Mouse (Mus musculus): ENCODE results near the gene Foxc2.
"Not testable (repeated sequence)": the region's sequence is repeated elsewhere in the genome, so short reads cannot be mapped to it uniquely, and the experiment has no call there.

Foxc2 gene

GRCm38 (mm10) chr8:121134512-121134911, 18.5 kb downstream of the Foxc2 start:
- in situ Hi-C loops (cut with MseI, MboI): no loop called here

GRCm38 (mm10) chr8:121136856-121137255, 20.9 kb downstream of the Foxc2 start:
- in situ Hi-C loops (cut with MseI, MboI): no loop called here

GRCm38 (mm10) chr8:121145457-121146134, 29.6 kb downstream of the Foxc2 start:
- in situ Hi-C loops (cut with MseI, MboI): not testable (repeated sequence)

DNA sequence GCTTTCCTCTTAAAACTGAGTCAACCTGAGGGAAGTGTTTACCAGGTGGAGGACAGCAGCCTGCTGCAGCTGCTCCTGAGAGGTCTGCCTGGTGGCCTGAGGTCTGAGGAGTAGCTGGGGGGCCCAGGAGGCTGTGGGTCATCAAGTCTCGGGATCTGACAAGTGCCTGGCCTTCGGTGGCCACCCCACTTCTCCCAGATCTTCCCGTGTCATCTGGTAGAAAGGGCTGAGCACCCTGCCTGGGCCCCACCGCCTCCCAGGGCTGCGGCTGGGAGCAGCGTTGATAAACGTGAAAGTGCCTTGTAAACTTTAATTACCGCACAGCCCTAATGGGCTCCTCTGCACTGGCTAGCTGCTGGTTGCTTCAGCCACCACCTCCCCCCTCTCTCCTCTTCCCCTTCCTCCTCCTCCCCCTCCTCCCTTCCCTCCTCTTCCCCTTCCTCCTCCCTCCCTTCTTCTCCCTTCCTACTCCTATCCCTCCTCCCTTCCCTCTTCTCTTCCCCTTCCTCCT, 32.7 kb downstream of the Foxc2 start:
- in situ Hi-C loops (cut with MseI, MboI): no loop called here

- in situ Hi-C loops (cut with MseI, MboI): no loop called here
Measured at GRCm38 (mm10) chr8:121152394-121152793, 36.4 kb downstream of the Foxc2 start.

DNA sequence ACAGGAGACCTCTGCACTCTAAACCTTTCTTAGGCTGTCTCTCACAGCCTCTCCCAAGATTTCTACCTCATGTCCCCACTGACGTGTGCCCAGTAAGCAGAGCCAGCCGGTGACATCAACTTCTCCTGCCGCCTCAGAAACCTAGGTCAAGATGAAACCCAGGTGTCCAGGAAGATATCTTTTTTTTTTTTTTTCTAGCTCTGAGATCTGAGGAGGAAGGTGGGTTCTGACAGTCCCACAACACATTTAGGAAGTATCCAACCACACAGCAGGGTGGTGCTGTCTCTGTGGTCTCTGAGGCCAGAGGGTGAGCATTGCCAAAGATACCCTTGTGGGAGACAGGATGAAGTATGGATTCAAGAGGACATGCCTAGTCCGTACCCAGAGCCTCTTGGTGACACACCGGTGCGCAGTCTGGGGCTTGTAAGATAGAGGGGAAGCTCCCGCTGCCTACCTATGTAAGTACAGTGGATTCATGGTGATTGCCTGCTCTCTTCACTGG, 41.1 kb downstream of the Foxc2 start:
- in situ Hi-C loops (cut with MseI, MboI): no loop called here

DNA sequence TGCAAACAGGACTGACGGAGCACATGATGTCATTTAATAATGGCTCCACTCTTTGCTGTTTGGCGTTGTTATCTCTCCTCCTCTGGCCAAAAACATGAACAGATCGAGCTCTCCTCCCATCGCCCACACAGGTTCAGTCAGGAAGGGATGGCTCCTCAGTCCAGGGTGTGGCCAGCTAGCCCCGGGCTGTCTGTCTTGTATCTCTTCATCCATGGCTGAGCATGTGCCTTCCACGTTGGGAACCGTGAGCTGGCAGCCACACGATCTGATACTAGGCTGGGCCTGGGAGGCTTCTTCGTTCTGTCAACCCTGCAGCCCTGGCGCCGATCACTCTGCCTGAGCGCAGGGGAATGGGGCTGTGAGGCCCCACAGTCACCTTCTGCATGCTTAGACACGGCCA, 42.8 kb downstream of the Foxc2 start:
- in situ Hi-C loops (cut with MseI, MboI): no loop called here

DNA sequence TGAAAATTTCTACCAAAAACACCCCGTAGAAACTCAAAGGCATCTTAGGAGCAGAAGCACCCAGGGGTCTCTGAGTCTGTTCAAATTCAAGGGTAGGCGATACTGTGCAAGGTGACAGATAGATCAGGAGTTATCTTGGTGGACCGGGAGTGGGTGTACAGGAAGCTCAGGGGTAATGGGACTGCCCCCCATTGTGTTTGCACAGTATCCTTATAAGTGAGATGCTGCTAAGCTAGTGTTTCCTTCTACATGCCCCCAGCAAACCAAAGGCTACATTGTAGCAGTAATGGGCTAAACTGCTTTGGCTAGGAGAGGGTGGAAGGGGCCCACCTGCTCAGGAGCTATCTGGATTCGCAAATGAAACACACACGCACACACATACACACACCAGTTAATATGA, 45.5 kb downstream of the Foxc2 start:
- in situ Hi-C loops (cut with MseI, MboI): no loop called here

DNA sequence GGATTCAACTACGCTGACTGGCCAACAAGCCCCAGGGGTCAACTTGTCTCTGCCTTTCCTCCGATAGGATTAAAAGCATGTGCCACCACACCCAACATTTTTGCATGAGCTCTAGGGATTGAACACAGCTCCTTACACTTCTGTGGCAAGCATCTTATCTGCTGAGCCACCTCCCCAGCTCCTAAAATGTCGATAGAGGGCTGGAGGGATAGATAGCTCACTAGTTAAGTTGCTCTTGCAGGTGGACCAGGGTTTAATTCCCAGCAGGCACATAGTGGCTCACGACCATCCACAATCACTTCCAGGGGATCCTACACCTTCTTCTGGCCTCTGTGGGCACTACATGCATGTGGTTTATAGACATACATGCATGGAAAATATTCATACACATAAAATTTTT, 46.4 kb downstream of the Foxc2 start:
- in situ Hi-C loops (cut with MseI, MboI): no loop called here

GRCm38 (mm10) chr8:121162906-121163695, 47.1 kb downstream of the Foxc2 start:
- in situ Hi-C loops (cut with MseI, MboI): no loop called here

DNA sequence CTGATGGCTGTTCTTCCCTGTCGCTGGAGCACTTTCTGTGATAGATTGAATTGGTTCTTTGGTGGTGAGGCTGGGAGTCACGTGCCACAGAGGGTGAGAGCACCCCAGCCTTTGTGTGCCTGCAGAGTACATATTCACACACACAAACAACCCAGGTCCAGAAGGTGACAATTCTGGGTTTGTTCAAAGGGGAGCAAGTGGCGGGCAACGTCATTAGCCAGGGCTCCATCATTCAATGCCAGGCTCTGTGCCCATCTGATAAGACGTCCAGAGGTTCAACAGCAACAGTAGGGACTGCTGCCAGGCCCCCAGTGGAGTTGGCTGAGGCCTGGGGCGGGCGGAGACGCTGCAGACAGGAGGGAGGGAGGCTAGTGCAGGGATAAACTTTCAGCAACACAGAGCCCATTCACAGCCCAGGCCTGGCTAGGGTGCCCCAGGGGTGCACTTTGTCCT, 48.1 kb downstream of the Foxc2 start:
- in situ Hi-C loops (cut with MseI, MboI): no loop called here

GRCm38 (mm10) chr8:121168033-121168432, 52.1 kb downstream of the Foxc2 start:
- in situ Hi-C loops (cut with MseI, MboI): no loop called here
